Mouse (Mus musculus) testis, adult 2 months (tissue): ENCODE results near the gene 1700074P13Rik.

Experiments
- CTCF ChIP-seq: fragments of 200-500 bp; IDR thresholded peaks from 2 replicates; pipeline ENCODE4 v1.5.1; 2012; ENCODE audit warnings: low read depth, mild to moderate bottlenecking, inconsistent platforms, low read length, moderate library complexity; ENCODE audit not compliant: control insufficient read depth, insufficient read depth, insufficient replicate concordance
- POLR2A ChIP-seq: fragments of 200-500 bp; IDR thresholded peaks from 2 replicates; pipeline ENCODE4 v1.6.1; 2012; ENCODE audit warnings: low read depth, mild to moderate bottlenecking, inconsistent platforms, low read length, moderate library complexity; ENCODE audit not compliant: control insufficient read depth

DNA sequence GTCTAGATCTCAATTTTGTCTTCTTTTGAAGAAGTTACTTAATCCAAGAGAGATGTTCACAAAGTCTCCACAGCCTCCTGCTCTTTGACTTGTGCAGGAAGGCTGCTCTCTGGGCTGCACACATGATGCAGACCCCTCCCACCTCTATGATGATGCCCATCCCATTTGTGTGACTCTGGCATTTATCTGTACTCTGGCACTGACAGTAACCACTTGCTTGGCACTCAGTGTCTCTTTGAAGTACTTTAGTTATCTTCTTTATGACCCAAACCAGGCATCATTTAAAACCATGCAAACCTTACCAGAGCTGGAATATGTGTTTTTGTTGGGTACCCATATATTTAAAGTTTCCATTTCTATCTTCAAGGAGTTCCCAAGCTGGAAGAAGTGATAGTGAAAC lies 40.1 kb downstream of the 1700074P13Rik start, which contains the start of gene Prss58:
- TF ChIP-seq CTCF: no peak
- TF ChIP-seq POLR2A: no peak; the same call in 1 of the 2 replicates
